Mouse (Mus musculus) neural tube, embryonic 15.5 days (tissue): Measurements from ENCODE around the gene Nup107. TPM values are rescaled to one million over a fixed set of nuclear protein-coding genes. Genes with fewer than 3 reads are reported as not detected.

Experiments
- ATAC-seq: fragments of 200-750 bp; cut with Nextera tagmentation; 2 replicates; pipeline ENCODE4 v1.8.0; 2017; ENCODE audit warnings: mild to moderate bottlenecking, moderate TSS enrichment, moderate library complexity; ENCODE audit not compliant: low FRiP score
- H3K27ac ChIP-seq: fragments of 300-500 bp; sonication (generic); replicated peaks from 2 replicates; pipeline ENCODE4 v1.5.1; 2015; ENCODE audit warnings: mild to moderate bottlenecking, inconsistent platforms
- H3K27me3 ChIP-seq: fragments of 300-500 bp; sonication (generic); replicated peaks from 2 replicates; pipeline ENCODE4 v1.6.1; 2015; ENCODE audit warnings: inconsistent platforms
- H3K36me3 ChIP-seq: fragments of 300-500 bp; sonication (generic); 2 replicates; pipeline ENCODE4 v1.6.1; 2015; ENCODE audit warnings: inconsistent platforms
- H3K4me1 ChIP-seq: fragments of 300-500 bp; sonication (generic); 2 replicates; pipeline ENCODE4 v1.6.1; 2015; ENCODE audit warnings: inconsistent platforms
- H3K4me2 ChIP-seq: fragments of 300-500 bp; sonication (generic); 2 replicates; pipeline ENCODE4 v1.6.1; 2015; ENCODE audit warnings: inconsistent platforms, mild to moderate bottlenecking, moderate library complexity
- H3K4me3 ChIP-seq: fragments of 300-500 bp; sonication (generic); replicated peaks from 2 replicates; pipeline ENCODE4 v1.5.1; 2015; ENCODE audit warnings: mild to moderate bottlenecking, inconsistent platforms
- H3K9ac ChIP-seq: fragments of 300-500 bp; sonication (generic); replicated peaks from 2 replicates; pipeline ENCODE4 v1.6.1; 2015; ENCODE audit warnings: mild to moderate bottlenecking, inconsistent platforms
- H3K9me3 ChIP-seq: fragments of 300-500 bp; sonication (generic); replicated peaks from 2 replicates; pipeline ENCODE4 v1.6.1; 2016; ENCODE audit warnings: inconsistent platforms
- WGBS: fragments of 180-500 bp; shearing (Covaris S2); methylation state at CpG from one replicate; pipeline ENCODE4 v1.1.7; 2015; ENCODE audit warnings: mixed read lengths; 5-methylcytosine and 5-hydroxymethylcytosine counted together
- polyA plus RNA-seq: library from polyadenylated mRNA; unstranded; fragments of >200 nt; fragmentation: Nextera tagmentation; extraction: Ambion mirVana; gene quantifications from 2 replicates; pipeline ENCODE4 v1.2.1, GENCODE M21; 2015

The Nup107 gene
- polyA plus RNA-seq, 1 experiment from 2014 or later: 28.2 TPM

DNA sequence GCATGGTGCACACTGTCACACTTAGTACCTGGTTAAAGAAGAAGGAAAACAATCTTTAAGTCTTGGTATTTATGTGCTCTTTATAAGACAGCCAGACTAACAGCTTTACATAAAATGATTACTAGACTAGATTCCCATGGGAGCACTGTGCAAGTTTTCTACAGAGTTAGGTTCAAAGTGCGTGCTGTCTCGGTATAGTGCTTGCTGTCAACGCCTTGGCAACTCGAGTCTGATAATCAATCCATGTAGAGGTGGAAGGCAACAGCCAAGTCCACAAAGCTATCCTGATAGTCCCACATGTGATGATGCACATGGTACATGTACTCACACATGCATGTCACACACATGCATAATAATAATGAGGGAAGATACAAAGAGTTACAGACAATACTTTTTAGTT is 32.1 kb upstream of the Nup107 start:
- no peaks in the 10 kb centered on the region for H3K9me3 ChIP-seq
- H3K27me3 ChIP-seq: no peaks in the 10 kb centered on the region
- H3K4me3 ChIP-seq: no peak overlapping the region
- no peak overlapping the region for H3K27ac ChIP-seq
- WGBS: 73% methylated on average over 4 of the region's 4 CpGs
- no peak for ATAC-seq
- H3K9ac ChIP-seq: no peak overlapping the region
- no peak overlapping the region for H3K4me2 ChIP-seq
- peaks cover 38% of the 10 kb centered on the region for H3K36me3 ChIP-seq
- peaks cover 15% of the 10 kb centered on the region for H3K4me1 ChIP-seq

DNA sequence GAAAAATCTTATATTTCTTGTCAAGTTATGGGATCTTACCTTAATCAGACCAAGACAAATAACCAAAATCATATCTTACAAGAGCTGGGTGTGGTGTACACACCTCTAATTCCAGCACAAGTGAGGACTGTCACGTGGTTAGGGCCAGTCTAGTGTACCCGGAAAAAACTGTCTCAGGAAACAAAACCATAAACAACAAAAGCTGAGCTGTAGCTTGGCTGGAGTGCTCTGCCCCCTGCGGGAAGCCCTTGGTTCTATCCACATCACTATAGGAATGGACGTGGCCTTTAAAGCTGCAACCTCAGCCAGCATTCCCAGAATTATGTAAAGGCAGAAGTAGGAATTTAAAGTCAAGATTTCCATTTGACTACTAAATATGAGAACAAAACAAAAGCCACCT is 31.6 kb upstream of the Nup107 start:
- H3K9ac ChIP-seq: no peak overlapping the region
- no peak overlapping the region for H3K4me2 ChIP-seq
- H3K27ac ChIP-seq: no peak overlapping the region
- H3K4me1 ChIP-seq: peaks cover 15% of the 10 kb centered on the region
- 66% methylated on average over 4 of the region's 4 CpGs for WGBS
- H3K27me3 ChIP-seq: no peaks in the 10 kb centered on the region
- ATAC-seq: no peak
- H3K36me3 ChIP-seq: peaks cover 42% of the 10 kb centered on the region
- no peak overlapping the region for H3K4me3 ChIP-seq
- H3K9me3 ChIP-seq: no peaks in the 10 kb centered on the region

DNA sequence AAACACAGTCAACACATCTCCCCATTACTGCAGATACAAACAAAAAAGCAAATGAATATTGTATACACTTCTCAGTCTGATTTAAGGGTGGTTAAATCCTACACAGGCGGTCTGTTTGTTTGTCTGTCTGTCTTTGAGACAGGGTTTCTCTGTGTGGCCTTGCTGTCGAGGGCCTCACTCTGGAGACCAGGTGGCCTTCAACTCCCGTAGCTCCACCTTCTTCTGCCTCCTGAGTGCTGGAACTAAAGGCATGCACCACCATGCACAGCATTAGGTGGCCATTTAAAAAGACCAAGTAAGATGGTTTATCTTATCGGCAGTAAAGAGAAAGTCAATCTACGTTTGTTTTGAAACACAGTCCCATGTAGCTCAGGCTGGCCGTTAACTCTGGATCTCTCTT is 30.8 kb upstream of the Nup107 start:
- no peak overlapping the region for H3K4me3 ChIP-seq
- ATAC-seq: no peak
- peaks cover 49% of the 10 kb centered on the region for H3K36me3 ChIP-seq
- H3K4me2 ChIP-seq: no peak overlapping the region
- H3K4me1 ChIP-seq: peaks cover 15% of the 10 kb centered on the region
- no peaks in the 10 kb centered on the region for H3K9me3 ChIP-seq
- no peaks in the 10 kb centered on the region for H3K27me3 ChIP-seq
- 92% methylated on average over 6 of the region's 6 CpGs for WGBS
- H3K27ac ChIP-seq: no peak overlapping the region
- no peak overlapping the region for H3K9ac ChIP-seq

DNA sequence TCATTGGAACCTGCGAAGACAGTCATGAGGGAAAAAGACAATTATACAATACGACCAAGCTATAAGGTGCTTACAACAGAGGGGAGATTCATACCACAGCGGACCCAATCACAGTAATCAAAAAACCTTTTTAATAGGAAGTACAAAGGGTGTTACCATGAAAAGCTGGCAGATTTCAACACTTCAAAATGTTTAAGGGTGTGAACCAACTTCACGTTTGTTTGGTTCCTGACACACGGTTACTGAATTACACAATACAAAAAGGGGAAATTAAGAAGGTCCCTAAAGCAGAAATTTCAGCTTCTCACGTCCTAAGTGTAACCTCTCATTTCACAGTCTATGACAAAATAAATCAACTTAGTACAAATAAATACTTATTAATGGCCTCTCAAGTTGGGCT is 26.1 kb upstream of the Nup107 start:
- Histone ChIP-seq H3K4me1 (no peaks in the 10 kb centered on the region), H3K9ac (no peak overlapping the region), H3K4me2 (no peak overlapping the region), H3K36me3 (peaks cover 70% of the 10 kb centered on the region), H3K9me3 (no peaks in the 10 kb centered on the region), H3K27me3 (no peaks in the 10 kb centered on the region), H3K27ac (no peak overlapping the region), H3K4me3 (no peak overlapping the region)
- no peak for ATAC-seq
- 88% methylated on average over 6 of the region's 6 CpGs for WGBS

DNA sequence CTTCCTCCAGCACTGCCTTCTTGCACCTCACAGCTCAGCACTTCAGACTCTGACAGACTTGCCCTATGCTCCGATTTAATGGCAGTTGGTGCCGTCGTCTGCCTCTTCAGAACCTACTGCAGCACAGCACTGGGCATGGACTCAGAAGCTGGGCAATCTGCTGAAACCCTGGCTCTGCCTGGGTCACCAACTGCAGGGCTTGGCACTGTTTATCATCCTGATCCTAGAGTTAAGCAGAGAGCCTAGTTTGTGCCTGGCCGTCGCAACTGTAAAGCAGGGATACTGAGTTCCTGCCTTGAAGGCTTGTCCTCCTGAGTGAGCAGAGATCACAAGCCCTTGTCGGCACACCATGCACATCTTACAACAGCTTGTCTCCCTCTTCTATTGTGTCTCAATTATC is 24.2 kb upstream of the Nup107 start:
- H3K4me3 ChIP-seq: no peak overlapping the region
- no peak overlapping the region for H3K4me2 ChIP-seq
- 96% methylated on average over 6 of the region's 6 CpGs for WGBS
- H3K9me3 ChIP-seq: no peaks in the 10 kb centered on the region
- H3K4me1 ChIP-seq: no peaks in the 10 kb centered on the region
- no peaks in the 10 kb centered on the region for H3K27me3 ChIP-seq
- H3K9ac ChIP-seq: no peak overlapping the region
- no peak overlapping the region for H3K27ac ChIP-seq
- ATAC-seq: no peak
- peaks cover 66% of the 10 kb centered on the region for H3K36me3 ChIP-seq

DNA sequence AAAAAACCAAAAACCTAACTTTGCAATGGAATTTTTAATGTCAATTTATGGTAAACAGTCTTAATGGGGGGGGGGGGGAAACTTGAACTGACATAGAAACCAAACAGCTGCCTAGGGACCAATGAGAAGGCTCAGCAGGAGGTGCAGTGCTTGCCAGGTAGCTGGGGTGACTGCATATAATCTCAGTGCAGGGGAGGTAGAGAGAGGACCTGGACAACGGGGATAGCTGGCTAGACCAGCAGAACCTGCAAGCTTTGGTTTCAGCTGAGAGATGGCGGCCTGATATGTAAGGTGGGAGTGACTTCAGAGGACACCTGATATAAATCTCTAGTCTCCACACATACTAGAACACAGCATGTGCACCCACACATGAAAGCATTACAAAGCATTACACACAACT is 20.0 kb upstream of the Nup107 start:
- Histone ChIP-seq H3K4me3 (no peak overlapping the region), H3K4me2 (no peak overlapping the region), H3K36me3 (peaks cover 31% of the 10 kb centered on the region), H3K9me3 (no peaks in the 10 kb centered on the region), H3K9ac (no peak overlapping the region), H3K27me3 (no peaks in the 10 kb centered on the region), H3K4me1 (no peaks in the 10 kb centered on the region), H3K27ac (no peak overlapping the region)
- no peak for ATAC-seq
- 89% methylated on average over 2 of the region's 2 CpGs for WGBS

DNA sequence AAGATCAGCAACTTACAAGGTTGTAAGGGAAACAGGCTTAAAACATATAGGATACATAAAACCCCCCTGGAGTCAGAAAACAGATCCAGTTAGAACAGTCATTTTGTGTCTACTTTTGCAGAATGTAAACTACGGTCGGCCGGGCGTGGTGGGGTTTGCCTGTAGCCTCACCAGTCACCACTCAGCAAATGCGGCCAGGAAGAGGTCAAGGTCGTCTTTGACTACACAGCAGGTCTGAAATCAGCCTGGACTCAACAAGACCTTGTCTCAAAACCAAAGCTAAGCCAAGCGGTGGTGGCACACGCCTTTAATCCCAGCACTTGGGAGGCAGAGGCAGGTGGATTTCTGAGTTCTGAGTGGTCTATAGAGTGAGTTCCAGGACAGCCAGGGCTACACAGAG is 19.1 kb upstream of the Nup107 start:
- no peak for ATAC-seq
- 95% methylated on average over 8 of the region's 8 CpGs for WGBS
- Histone ChIP-seq H3K27ac (no peak overlapping the region), H3K4me2 (no peak overlapping the region), H3K9me3 (no peaks in the 10 kb centered on the region), H3K27me3 (no peaks in the 10 kb centered on the region), H3K4me1 (no peaks in the 10 kb centered on the region), H3K4me3 (no peak overlapping the region), H3K36me3 (peaks cover 23% of the 10 kb centered on the region), H3K9ac (no peak overlapping the region)

DNA sequence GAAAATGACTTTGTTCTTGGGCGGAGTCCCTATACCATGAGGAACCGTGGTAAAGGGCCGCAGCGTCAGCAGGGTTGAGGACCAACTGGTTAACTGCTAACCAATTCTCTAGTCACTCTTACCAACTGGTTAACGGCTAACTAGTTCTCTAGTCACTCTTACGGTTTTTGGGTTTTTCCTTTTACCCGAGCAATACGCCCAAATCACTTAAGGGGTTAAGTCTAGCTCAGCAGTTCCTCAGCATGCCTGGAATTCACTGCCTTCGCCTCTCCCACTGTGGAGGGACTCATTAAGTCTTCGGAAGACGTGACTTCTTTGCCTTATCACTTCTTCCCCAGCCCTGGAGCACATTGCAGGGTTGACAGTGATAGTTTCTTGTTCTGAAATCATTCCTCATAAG is 18.0 kb upstream of the Nup107 start:
- no peak for ATAC-seq
- Histone ChIP-seq H3K27me3 (no peaks in the 10 kb centered on the region), H3K9me3 (no peaks in the 10 kb centered on the region), H3K4me2 (no peak overlapping the region), H3K36me3 (peaks cover 15% of the 10 kb centered on the region), H3K9ac (no peak overlapping the region), H3K27ac (no peak overlapping the region), H3K4me3 (no peak overlapping the region), H3K4me1 (no peaks in the 10 kb centered on the region)
- 79% methylated on average over 11 of the region's 11 CpGs for WGBS

DNA sequence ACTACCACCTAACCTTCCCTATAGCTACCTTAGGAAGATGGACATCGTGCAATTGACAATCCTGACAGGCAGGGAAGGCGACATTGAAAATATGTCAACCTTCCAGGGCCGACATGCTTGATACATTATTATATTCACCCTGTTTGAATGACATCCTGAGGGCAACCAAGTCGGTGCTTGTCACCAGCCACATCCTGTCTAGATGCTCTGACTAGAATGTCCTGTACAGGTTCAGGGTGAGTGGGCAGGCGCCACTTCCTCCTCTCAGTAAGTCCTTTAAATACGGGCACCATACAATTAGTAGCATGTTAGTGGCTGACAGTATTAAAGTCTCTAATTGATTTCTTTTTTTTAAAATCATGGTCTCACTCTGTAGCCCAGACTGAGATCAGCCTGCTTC is 15.6 kb upstream of the Nup107 start:
- Histone ChIP-seq H3K4me3 (no peak overlapping the region), H3K9me3 (no peaks in the 10 kb centered on the region), H3K36me3 (peaks cover 7% of the 10 kb centered on the region), H3K4me2 (no peak overlapping the region), H3K27me3 (no peaks in the 10 kb centered on the region), H3K4me1 (no peaks in the 10 kb centered on the region), H3K9ac (no peak overlapping the region), H3K27ac (no peak overlapping the region)
- no peak for ATAC-seq
- WGBS: 87% methylated on average over 6 of the region's 6 CpGs

DNA sequence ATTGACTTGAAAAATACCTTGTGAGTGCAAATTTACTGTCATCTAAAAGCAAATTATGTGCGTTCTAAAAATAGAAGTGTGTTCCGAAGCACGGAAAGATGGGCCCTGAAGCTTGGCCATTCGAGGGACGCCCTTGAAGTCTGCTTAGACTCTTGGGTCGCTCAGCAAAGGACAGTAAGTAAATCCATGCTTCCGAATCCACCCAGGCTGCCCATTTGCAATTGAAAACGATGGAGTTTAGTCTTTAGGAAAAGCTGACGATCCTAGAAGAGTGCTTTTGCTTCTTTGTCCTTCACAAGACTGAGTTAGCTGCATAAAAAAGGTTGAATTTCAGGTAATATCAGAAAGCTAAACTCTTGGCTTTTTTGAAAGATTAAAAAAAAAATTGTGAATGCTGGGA is 13.4 kb upstream of the Nup107 start:
- WGBS: 51% methylated on average over 9 of the region's 9 CpGs
- no peak overlapping the region for H3K4me3 ChIP-seq
- H3K27me3 ChIP-seq: no peaks in the 10 kb centered on the region
- H3K4me2 ChIP-seq: no peak overlapping the region
- no peak overlapping the region for H3K27ac ChIP-seq
- no peaks in the 10 kb centered on the region for H3K9me3 ChIP-seq
- no peak overlapping the region for H3K9ac ChIP-seq
- no peak for ATAC-seq
- H3K36me3 ChIP-seq: no peaks in the 10 kb centered on the region
- no peaks in the 10 kb centered on the region for H3K4me1 ChIP-seq

DNA sequence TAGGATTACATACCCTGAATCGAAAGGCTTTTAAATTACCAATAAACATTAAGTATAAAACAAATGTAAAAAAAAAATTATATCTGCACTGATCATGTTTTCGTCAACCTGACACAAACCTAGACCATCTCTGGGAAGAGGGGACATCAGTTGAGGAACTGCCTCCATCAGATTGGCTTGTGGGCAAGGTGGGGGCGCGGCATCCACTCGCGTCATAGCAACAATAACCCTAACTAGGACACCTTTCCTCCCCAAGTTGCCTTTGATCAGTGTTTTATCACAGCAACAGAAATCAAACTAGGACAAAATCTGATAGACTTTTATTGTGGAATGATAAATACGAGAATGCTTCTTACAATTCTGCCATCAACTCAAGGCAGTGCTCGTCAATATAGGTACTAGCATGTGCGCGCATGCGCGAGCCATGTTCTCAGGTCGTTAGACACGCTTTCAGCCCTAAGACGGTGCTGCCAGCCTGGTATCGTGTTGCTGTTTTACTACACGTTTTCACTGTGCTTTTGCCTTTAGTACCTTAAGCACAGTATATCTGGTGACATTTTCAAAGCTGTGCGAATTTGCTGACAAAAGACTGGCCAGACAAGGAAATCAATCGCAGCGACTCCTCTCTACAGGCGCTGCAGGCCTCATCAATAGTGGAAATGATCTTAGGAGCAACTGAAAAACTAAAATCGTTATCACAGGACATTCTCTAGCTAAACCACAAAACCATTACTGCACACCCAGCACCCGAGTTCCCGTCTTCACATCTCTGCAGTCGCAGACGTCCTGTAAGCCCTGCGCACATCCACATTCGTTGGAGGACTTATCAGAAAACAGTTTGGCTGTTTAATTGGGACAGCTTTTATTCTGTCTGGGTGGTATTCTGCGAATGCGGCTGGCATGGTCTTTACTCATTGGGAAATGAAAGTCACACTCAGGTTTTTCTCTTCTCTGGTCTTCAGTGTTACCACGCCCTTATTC is 11.7 kb upstream of the Nup107 start:
- no peak for ATAC-seq
- Histone ChIP-seq H3K4me1 (no peaks in the 10 kb centered on the region), H3K27me3 (no peaks in the 10 kb centered on the region), H3K4me2 (no peak overlapping the region), H3K9ac (no peak overlapping the region), H3K36me3 (no peaks in the 10 kb centered on the region), H3K9me3 (no peaks in the 10 kb centered on the region), H3K4me3 (no peak overlapping the region), H3K27ac (no peak overlapping the region)
- 87% methylated on average over 31 of the region's 31 CpGs for WGBS

DNA sequence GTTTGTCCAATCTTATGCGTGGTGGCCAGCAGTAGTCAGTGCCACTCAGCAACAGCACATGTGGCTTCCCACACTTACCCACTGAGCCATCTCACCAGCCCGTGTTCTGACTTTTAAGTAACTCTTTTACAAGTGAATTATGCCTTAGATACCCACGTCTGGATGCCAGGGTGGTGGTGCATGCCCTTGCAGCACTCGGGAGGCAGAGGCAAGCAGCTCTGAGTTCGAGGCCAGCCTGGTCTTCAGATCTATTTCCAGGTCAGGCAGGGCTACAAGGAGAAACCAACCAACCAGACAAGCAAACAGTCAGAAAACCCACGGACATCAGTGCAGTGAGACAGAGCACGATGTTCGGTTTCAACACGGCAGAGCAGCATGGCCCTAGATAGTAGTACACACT is 9.4 kb upstream of the Nup107 start:
- H3K27me3 ChIP-seq: no peaks in the 10 kb centered on the region
- 94% methylated on average over 9 of the region's 9 CpGs for WGBS
- no peaks in the 10 kb centered on the region for H3K36me3 ChIP-seq
- no peak overlapping the region for H3K4me2 ChIP-seq
- H3K27ac ChIP-seq: no peak overlapping the region
- no peaks in the 10 kb centered on the region for H3K9me3 ChIP-seq
- no peak for ATAC-seq
- no peak overlapping the region for H3K9ac ChIP-seq
- H3K4me1 ChIP-seq: no peaks in the 10 kb centered on the region
- no peak overlapping the region for H3K4me3 ChIP-seq
